Mouse (Mus musculus) cortical plate, adult 2 months (tissue): Measurements from ENCODE around the gene Tlr6.

Experiments used
- CTCF ChIP-seq: fragments of 200-500 bp; IDR thresholded peaks from 2 replicates; pipeline ENCODE4 v1.5.1; 2011; ENCODE audit warnings: mild to moderate bottlenecking, control low read depth, low read length; ENCODE audit not compliant: insufficient read depth; ENCODE audit errors: extremely low read depth
- POLR2A ChIP-seq: fragments of 200-500 bp; IDR thresholded peaks from 2 replicates; pipeline ENCODE4 v1.6.1; 2011; ENCODE audit warnings: mild to moderate bottlenecking, low read length, control low read depth; ENCODE audit not compliant: insufficient read depth; ENCODE audit errors: extremely low read depth

GRCm38 (mm10) chr5:65003946-65004535 lies 44.1 kb upstream of the Tlr6 start:
- TF ChIP-seq POLR2A (no peak), CTCF (no peak)
